Mouse (Mus musculus): ENCODE measurements around the gene Pi4k2a. TPM values are rescaled to one million over a fixed set of nuclear protein-coding genes. Genes with fewer than 3 reads are reported as not detected.
A peak's percentile ranks its signal among the peaks of the same experiment; 100 is the strongest.

Gene Pi4k2a
- total and polyA plus RNA-seq, 2 experiments from 2014 or later: 16.3 to 34.1 TPM

- H3K4me1 ChIP-seq (ENCODE audit: insufficient read depth): no peaks in the 10 kb centered on the region
- H3K4me3 ChIP-seq (ENCODE audit: low read depth, low read length): no peak overlapping the region
- DNase-seq (no peak), ATAC-seq (no peak)
- no peak overlapping the region for H3K9ac ChIP-seq
- TF ChIP-seq CTCF (IDR thresholded peaks at IDR 0.05; ENCODE audit: low read depth): no peak
- H3K4me2 ChIP-seq (ENCODE audit: low read depth): no peak overlapping the region
- no peaks in the 10 kb centered on the region for H3K27me3 ChIP-seq (ENCODE audit: insufficient read depth, low read length)
- no peaks in the 10 kb centered on the region for H3K36me3 ChIP-seq (ENCODE audit: insufficient read depth)
- H3K27ac ChIP-seq (ENCODE audit: low read depth, low read length): no peak overlapping the region
- H3K9me3 ChIP-seq (ENCODE audit: low read length): no peaks in the 10 kb centered on the region
- WGBS: 76% methylated on average over 6 of the region's 6 CpGs
Measured at GRCm38 (mm10) chr19:42054255-42054654, 36.0 kb upstream of the Pi4k2a start.

DNA sequence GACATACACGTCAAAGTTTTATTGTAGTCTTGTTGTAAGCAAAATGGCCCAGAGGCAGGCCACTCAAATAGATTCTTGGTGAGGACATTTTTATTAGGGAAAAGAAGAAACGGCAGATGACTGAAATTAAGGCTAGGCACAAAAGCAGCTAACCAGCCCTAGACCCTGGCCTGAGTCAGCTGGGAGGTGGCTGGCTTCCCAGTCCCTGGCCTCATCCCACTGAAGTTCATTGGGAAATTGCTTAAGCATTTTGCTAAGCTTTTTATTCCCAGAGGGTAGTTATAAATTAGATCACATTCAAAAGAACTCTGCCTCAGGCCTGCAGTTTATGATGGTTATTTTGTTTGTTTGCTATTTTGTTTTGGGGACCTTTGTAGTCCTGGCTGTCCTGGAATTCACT lies 34.4 kb upstream of the Pi4k2a start:
- no peaks in the 10 kb centered on the region for H3K27me3 ChIP-seq (ENCODE audit: insufficient read depth, low read length)
- no peaks in the 10 kb centered on the region for H3K9me3 ChIP-seq (ENCODE audit: low read length)
- no peaks in the 10 kb centered on the region for H3K36me3 ChIP-seq (ENCODE audit: insufficient read depth)
- no peak overlapping the region for H3K4me2 ChIP-seq (ENCODE audit: low read depth)
- 75% methylated on average over 2 of the region's 2 CpGs for WGBS
- H3K4me3 ChIP-seq (ENCODE audit: low read depth, low read length): no peak overlapping the region
- ATAC-seq (no peak), DNase-seq (no peak)
- no peak for TF ChIP-seq CTCF (IDR thresholded peaks at IDR 0.05; ENCODE audit: low read depth)
- no peaks in the 10 kb centered on the region for H3K4me1 ChIP-seq (ENCODE audit: insufficient read depth)
- no peak overlapping the region for H3K27ac ChIP-seq (ENCODE audit: low read depth, low read length)
- H3K9ac ChIP-seq: no peak overlapping the region

- 92% methylated on average over 6 of the region's 6 CpGs for WGBS
- no peaks in the 10 kb centered on the region for H3K36me3 ChIP-seq (ENCODE audit: insufficient read depth)
- TF ChIP-seq CTCF (IDR thresholded peaks at IDR 0.05; ENCODE audit: low read depth): no peak
- no peaks in the 10 kb centered on the region for H3K27me3 ChIP-seq (ENCODE audit: insufficient read depth, low read length)
- H3K9ac ChIP-seq: no peak overlapping the region
- no peak overlapping the region for H3K4me3 ChIP-seq (ENCODE audit: low read depth, low read length)
- DNase-seq: no peak
- H3K4me2 ChIP-seq (ENCODE audit: low read depth): no peak overlapping the region
- H3K9me3 ChIP-seq (ENCODE audit: low read length): no peaks in the 10 kb centered on the region
- H3K27ac ChIP-seq (ENCODE audit: low read depth, low read length): no peak overlapping the region
- ATAC-seq: no peak
- no peaks in the 10 kb centered on the region for H3K4me1 ChIP-seq (ENCODE audit: insufficient read depth)
Measured at GRCm38 (mm10) chr19:42056719-42057409, 33.4 kb upstream of the Pi4k2a start.

GRCm38 (mm10) chr19:42058426-42058825 lies 31.8 kb upstream of the Pi4k2a start:
- Histone ChIP-seq H3K9me3 (ENCODE audit: low read length) (no peaks in the 10 kb centered on the region), H3K27ac (ENCODE audit: low read depth, low read length) (no peak overlapping the region), H3K4me2 (ENCODE audit: low read depth) (no peak overlapping the region), H3K27me3 (ENCODE audit: insufficient read depth, low read length) (no peaks in the 10 kb centered on the region), H3K4me3 (ENCODE audit: low read depth, low read length) (no peak overlapping the region), H3K36me3 (ENCODE audit: insufficient read depth) (no peaks in the 10 kb centered on the region), H3K4me1 (ENCODE audit: insufficient read depth) (no peaks in the 10 kb centered on the region), H3K9ac (no peak overlapping the region)
- DNase-seq (no peak), ATAC-seq (no peak)
- 69% methylated on average over 7 of the region's 7 CpGs for WGBS
- no peak for TF ChIP-seq CTCF (IDR thresholded peaks at IDR 0.05; ENCODE audit: low read depth)

DNA sequence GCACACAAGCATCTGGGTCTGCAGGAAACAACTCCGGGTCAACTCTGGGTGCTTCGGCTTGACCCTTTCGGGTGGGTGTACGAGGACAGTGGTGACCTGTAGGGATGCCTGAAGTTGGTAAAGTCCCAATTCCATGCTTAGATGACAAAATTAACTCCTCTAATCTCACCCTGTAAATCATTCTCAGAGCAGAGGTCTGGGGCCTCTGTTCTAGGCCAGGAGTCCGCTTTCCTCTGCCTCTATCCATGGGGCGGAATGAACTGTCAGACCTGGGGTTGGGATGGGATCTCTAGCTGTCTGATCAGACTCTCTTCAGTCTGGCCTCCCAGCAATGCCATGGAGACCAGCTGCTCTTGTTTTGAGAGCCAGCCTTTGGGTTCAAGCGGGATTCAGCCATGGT lies 28.8 kb upstream of the Pi4k2a start:
- no peak overlapping the region for H3K9ac ChIP-seq
- TF ChIP-seq CTCF (IDR thresholded peaks at IDR 0.05; ENCODE audit: low read depth): no peak
- H3K4me1 ChIP-seq (ENCODE audit: insufficient read depth): no peaks in the 10 kb centered on the region
- 95% methylated on average over 7 of the region's 7 CpGs for WGBS
- no peak for ATAC-seq
- no peak overlapping the region for H3K4me2 ChIP-seq (ENCODE audit: low read depth)
- DNase-seq: no peak
- no peaks in the 10 kb centered on the region for H3K9me3 ChIP-seq (ENCODE audit: low read length)
- H3K27me3 ChIP-seq (ENCODE audit: insufficient read depth, low read length): no peaks in the 10 kb centered on the region
- H3K4me3 ChIP-seq (ENCODE audit: low read depth, low read length): no peak overlapping the region
- no peaks in the 10 kb centered on the region for H3K36me3 ChIP-seq (ENCODE audit: insufficient read depth)
- no peak overlapping the region for H3K27ac ChIP-seq (ENCODE audit: low read depth, low read length)

GRCm38 (mm10) chr19:42068441-42069240 lies 21.6 kb upstream of the Pi4k2a start:
- no peaks in the 10 kb centered on the region for H3K27me3 ChIP-seq (ENCODE audit: insufficient read depth, low read length)
- ATAC-seq (no peak), DNase-seq (no peak)
- H3K27ac ChIP-seq (ENCODE audit: low read depth, low read length): no peak overlapping the region
- no peak overlapping the region for H3K9ac ChIP-seq
- WGBS: 87% methylated on average over 11 of the region's 11 CpGs
- H3K9me3 ChIP-seq (ENCODE audit: low read length): no peaks in the 10 kb centered on the region
- no peak overlapping the region for H3K4me2 ChIP-seq (ENCODE audit: low read depth)
- H3K36me3 ChIP-seq (ENCODE audit: insufficient read depth): peaks cover 5% of the 10 kb centered on the region; the same call in 1 of the 2 replicates
- no peak overlapping the region for H3K4me3 ChIP-seq (ENCODE audit: low read depth, low read length)
- H3K4me1 ChIP-seq (ENCODE audit: insufficient read depth): no peaks in the 10 kb centered on the region
- no peak for TF ChIP-seq CTCF (IDR thresholded peaks at IDR 0.05; ENCODE audit: low read depth)

DNA sequence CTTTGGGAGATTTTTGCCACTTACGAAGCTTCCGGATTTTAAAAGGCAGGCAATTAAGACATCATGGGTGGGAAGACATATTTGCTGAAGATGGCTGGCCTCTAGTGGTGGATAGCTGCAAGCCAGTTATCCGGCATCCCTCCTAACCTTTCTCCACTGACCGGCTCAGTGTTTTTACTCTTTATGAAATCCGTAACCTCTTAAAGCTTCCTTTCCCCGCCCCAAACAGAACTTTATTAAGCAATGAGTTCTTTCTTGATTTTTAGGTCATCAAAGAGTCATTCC lies 21.1 kb upstream of the Pi4k2a start:
- H3K9me3 ChIP-seq (ENCODE audit: low read length): no peaks in the 10 kb centered on the region
- ATAC-seq (peak; percentile 36; the same call in 1 of the 2 replicates), DNase-seq (peak; percentile 10)
- H3K4me1 ChIP-seq (ENCODE audit: insufficient read depth): no peaks in the 10 kb centered on the region
- no peak overlapping the region for H3K9ac ChIP-seq
- TF ChIP-seq CTCF (IDR thresholded peaks at IDR 0.05; ENCODE audit: low read depth): peak; percentile 62
- peaks cover 11% of the 10 kb centered on the region; the same call in 1 of the 2 replicates for H3K36me3 ChIP-seq (ENCODE audit: insufficient read depth)
- 64% methylated on average over 6 of the region's 6 CpGs for WGBS
- H3K27ac ChIP-seq (ENCODE audit: low read depth, low read length): no peak overlapping the region
- no peaks in the 10 kb centered on the region for H3K27me3 ChIP-seq (ENCODE audit: insufficient read depth, low read length)
- H3K4me2 ChIP-seq (ENCODE audit: low read depth): no peak overlapping the region
- no peak overlapping the region for H3K4me3 ChIP-seq (ENCODE audit: low read depth, low read length)
